Mouse (Mus musculus) liver, embryonic 14.5 days (tissue): ENCODE data around the gene Hspa12a.

Experiments used
- CTCF ChIP-seq: IDR thresholded peaks from 2 replicates; pipeline ENCODE4 v1.5.1; 2016; ENCODE audit warnings: antibody characterized with exemption, low read depth, control low read depth
- EP300 ChIP-seq: IDR thresholded peaks from 2 replicates; pipeline ENCODE4 v1.6.1; 2016; ENCODE audit warnings: antibody characterized with exemption, low read depth

DNA sequence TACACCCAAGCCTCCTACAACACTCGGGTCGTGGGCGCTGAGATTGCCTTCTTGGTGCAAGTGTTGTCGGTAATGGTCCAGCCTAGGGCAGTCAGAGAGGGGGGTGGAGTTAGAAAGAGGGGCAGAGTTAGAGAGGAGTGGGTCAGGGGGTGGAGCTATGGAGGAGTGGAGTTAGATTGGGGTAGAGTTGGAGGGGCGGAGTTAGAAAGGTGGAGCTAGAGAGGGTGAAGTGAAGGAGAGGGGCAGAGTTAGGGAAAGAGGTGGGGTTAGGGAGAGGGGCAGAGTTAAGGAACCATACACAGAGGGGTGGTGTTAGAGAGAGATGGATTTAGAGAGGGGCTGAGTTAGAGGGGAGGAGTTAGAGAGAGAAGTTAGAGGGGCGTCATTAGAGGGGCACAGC lies 181.1 kb downstream of the Hspa12a start:
- TF ChIP-seq CTCF (no peak), EP300 (no peak)
